Mouse (Mus musculus): ENCODE data around the gene Gdf10.

DNA sequence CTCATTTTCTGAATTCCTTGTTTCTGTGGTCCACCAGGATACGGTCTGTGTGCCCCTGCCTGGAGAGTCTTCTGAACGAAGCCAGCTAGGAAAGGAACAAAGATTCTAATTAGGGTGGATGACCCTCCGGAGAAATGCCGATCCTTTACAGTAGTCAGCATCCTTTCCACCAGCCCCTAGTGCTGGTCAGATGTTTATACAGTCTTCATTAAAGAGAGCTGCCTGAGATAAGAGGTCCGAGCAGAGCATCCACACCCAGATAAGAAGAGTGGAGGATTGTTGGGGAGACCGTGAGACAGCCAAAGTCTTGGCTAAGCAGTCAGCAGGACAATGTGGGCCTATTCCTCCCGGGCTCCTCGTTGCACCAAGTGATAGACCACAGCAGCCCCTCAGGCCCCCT, 17.4 kb downstream of the Gdf10 start, which contains the start of gene Gdf2:
- TF ChIP-seq CTCF (IDR thresholded peaks at IDR 0.05; ENCODE audit: low read depth, low read length) (no peak), POLR2A (IDR thresholded peaks at IDR 0.05; ENCODE audit: insufficient read depth, low read length) (no peak)
